Mouse (Mus musculus): ENCODE data around the gene Ccno.

DNA sequence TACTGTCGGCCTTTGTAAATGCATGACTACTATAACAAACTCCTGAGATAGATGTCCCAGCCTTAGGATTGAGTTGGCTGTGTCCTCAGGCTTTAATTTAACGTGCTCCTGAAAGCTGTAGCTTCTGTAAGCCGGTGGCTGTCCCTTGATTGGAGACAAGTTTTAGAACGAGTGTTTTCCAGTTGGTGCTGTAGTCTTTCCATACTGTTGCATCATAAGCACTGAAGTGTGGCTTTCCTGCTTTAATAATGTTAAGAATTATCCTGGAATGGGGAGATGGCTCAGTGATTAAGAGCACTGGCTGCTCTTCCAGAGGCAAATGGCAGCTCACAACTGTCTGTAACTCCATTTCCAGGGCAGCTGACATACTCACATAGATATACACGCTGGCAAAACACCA, 20.3 kb upstream of the Ccno start:
- no peak for TF ChIP-seq FLI1 (IDR thresholded peaks at IDR 0.05; ENCODE audit: low read length)
- TF ChIP-seq GATA1 (IDR thresholded peaks at IDR 0.05; ENCODE audit: borderline replicate concordance, low read length) = no peak
